Mouse (Mus musculus) thymus, adult 2 months (tissue): ENCODE data around the gene Arl6ip4. TPM values are rescaled to one million over a fixed set of nuclear protein-coding genes. Genes with fewer than 3 reads are reported as not detected.

Experiments
- DNase-seq: peaks from one replicate; pipeline ENCODE4 v3.0.0; 2021
- H3K27ac ChIP-seq: fragments of 200-500 bp; 2 replicates; pipeline ENCODE4 v1.5.1; 2012; ENCODE audit warnings: low read length, control low read depth; ENCODE audit not compliant: control insufficient read depth, insufficient read depth
- H3K27me3 ChIP-seq: fragments of 200-500 bp; 2 replicates; pipeline ENCODE4 v1.6.1; 2012; ENCODE audit warnings: mild to moderate bottlenecking, low read length, moderate library complexity, mixed read lengths; ENCODE audit not compliant: control insufficient read depth, insufficient read depth
- H3K36me3 ChIP-seq: fragments of 200-500 bp; 2 replicates; pipeline ENCODE4 v1.6.1; 2012; ENCODE audit warnings: mild to moderate bottlenecking, low read length, moderate library complexity; ENCODE audit not compliant: control insufficient read depth, insufficient read depth
- H3K4me1 ChIP-seq: fragments of 200-500 bp; replicated peaks from 2 replicates; pipeline ENCODE4 v1.6.1; 2012; ENCODE audit warnings: low read length; ENCODE audit not compliant: control insufficient read depth, insufficient read depth
- H3K4me3 ChIP-seq: fragments of 200-500 bp; 2 replicates; pipeline ENCODE4 v1.5.1; 2012; ENCODE audit warnings: mild to moderate bottlenecking, low read length, control low read depth, moderate library complexity; ENCODE audit not compliant: control insufficient read depth, insufficient read depth
- CTCF ChIP-seq: fragments of 200-500 bp; IDR thresholded peaks from 2 replicates; pipeline ENCODE4 v1.5.1; 2012; ENCODE audit warnings: mild to moderate bottlenecking, control low read depth, low read length, moderate library complexity, borderline replicate concordance; ENCODE audit not compliant: control insufficient read depth, poor library complexity, insufficient read depth; ENCODE audit errors: extremely low read depth
- POLR2A ChIP-seq: fragments of 200-500 bp; IDR thresholded peaks from 2 replicates; pipeline ENCODE4 v1.6.1; 2012; ENCODE audit warnings: mild to moderate bottlenecking, low read length, control low read depth, moderate library complexity; ENCODE audit not compliant: control insufficient read depth, poor library complexity, insufficient read depth; ENCODE audit errors: extremely low read depth
- WGBS: fragments of 180-500 bp; shearing (Covaris S2); methylation state at CpG from one replicate; pipeline ENCODE4 v1.1.7; 2018; 5-methylcytosine and 5-hydroxymethylcytosine counted together
- polyA plus RNA-seq: library from polyadenylated mRNA; depleted of rRNA; stranded (reverse); fragments of >200 nt; gene quantifications from 2 replicates; pipeline ENCODE4 v1.2.3, GENCODE M21; 2012

The Arl6ip4 gene
- polyA plus RNA-seq, 1 experiment, result 50.8 TPM

GRCm38 (mm10) chr5:124077241-124077640, 38.6 kb upstream of the Arl6ip4 start:
- Histone ChIP-seq H3K27me3 (no peaks in the 10 kb centered on the region), H3K4me3 (peak overlapping the region; percentile 19), H3K4me1 (peaks cover 89% of the 10 kb centered on the region), H3K36me3 (peaks cover 10% of the 10 kb centered on the region), H3K27ac (peak overlapping the region; percentile 99)
- TF ChIP-seq POLR2A (no peak), CTCF (no peak)
- 23% methylated on average over 13 of the region's 13 CpGs for WGBS
- peak; percentile 36 for DNase-seq

- H3K4me1 ChIP-seq, result peaks cover 96% of the 10 kb centered on the region
These were observed 37.9 kb upstream of the Arl6ip4 start for GRCm38 (mm10) chr5:124077856-124078460.

DNA sequence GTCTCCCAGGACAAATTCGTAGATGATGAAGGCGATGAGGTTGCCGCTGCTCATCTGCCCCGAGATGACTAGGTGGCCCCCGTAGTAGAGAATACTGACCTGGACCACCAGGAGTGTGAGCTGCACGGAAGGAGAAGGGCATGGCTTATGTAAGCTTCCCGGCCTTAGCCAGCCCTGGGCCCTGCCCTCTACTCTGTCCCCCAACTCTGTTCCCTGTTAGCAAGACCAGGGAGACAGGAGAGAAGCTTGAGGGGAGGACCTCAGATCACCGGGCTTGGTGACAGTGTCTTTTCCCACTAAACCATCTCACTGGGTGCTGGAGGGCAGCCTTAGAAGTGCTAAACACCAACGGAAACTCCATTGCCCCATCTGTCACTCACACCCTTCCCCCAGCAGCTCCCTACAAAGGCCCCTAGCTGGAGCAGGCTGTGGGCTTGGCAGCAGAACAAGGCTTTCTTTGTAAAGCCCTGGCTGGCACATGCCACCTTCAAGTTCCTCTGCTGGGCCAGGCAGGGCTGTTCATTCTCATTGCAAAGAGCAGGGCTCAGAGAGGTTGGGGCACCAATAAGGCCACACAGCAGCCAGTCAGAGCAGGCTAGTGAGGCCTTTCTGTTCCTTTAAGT, 37.0 kb upstream of the Arl6ip4 start:
- Histone ChIP-seq H3K27me3 (no peaks in the 10 kb centered on the region), H3K36me3 (no peaks in the 10 kb centered on the region), H3K4me3 (peak overlapping the region; percentile 42), H3K27ac (peak overlapping the region; percentile 99), H3K4me1 (peaks cover 94% of the 10 kb centered on the region)
- DNase-seq, result peak; percentile 62
- TF ChIP-seq CTCF, result no peak
- peak; percentile 60; the same call in 1 of the 2 replicates for TF ChIP-seq POLR2A
- 31% methylated on average over 9 of the region's 9 CpGs for whole genome bisulfite sequencing

More at GRCm38 (mm10) chr5:124077856-124078460, 37.9 kb upstream of the Arl6ip4 start:
- TF ChIP-seq CTCF (no peak), POLR2A (peak; percentile 15; the same call in 1 of the 2 replicates)
- no peaks in the 10 kb centered on the region for H3K27me3 ChIP-seq
- H3K36me3 ChIP-seq, result peaks cover 3% of the 10 kb centered on the region; the same call in 1 of the 2 replicates
- peak overlapping the region; percentile 99 for H3K27ac ChIP-seq
- H3K4me3 ChIP-seq, result peak overlapping the region; percentile 42
- WGBS, result 25% methylated on average over 6 of the region's 6 CpGs
- DNase-seq, result peak; percentile 45

GRCm38 (mm10) chr5:124079880-124080279, 36.0 kb upstream of the Arl6ip4 start:
- H3K4me1 ChIP-seq, result peaks cover 95% of the 10 kb centered on the region
- TF ChIP-seq CTCF, result no peak
- peak; percentile 47; the same call in 1 of the 2 replicates for TF ChIP-seq POLR2A
- H3K4me3 ChIP-seq, result peak overlapping the region; percentile 42
- H3K27me3 ChIP-seq, result no peaks in the 10 kb centered on the region
- H3K36me3 ChIP-seq, result no peaks in the 10 kb centered on the region
- H3K27ac ChIP-seq, result peak overlapping the region; percentile 99
- DNase-seq, result peak; percentile 68
- WGBS, result 9% methylated on average over 17 of the region's 17 CpGs

- 94% methylated on average over 10 of the region's 10 CpGs for WGBS
- Histone ChIP-seq H3K4me3 (no peak overlapping the region), H3K36me3 (no peaks in the 10 kb centered on the region), H3K27ac (no peak overlapping the region), H3K27me3 (no peaks in the 10 kb centered on the region), H3K4me1 (peaks cover 70% of the 10 kb centered on the region)
- TF ChIP-seq CTCF (peak; percentile 18; the same call in 1 of the 2 replicates), POLR2A (no peak)
- no peak for DNase-seq
These were observed 33.4 kb upstream of the Arl6ip4 start for GRCm38 (mm10) chr5:124082447-124082846.

DNA sequence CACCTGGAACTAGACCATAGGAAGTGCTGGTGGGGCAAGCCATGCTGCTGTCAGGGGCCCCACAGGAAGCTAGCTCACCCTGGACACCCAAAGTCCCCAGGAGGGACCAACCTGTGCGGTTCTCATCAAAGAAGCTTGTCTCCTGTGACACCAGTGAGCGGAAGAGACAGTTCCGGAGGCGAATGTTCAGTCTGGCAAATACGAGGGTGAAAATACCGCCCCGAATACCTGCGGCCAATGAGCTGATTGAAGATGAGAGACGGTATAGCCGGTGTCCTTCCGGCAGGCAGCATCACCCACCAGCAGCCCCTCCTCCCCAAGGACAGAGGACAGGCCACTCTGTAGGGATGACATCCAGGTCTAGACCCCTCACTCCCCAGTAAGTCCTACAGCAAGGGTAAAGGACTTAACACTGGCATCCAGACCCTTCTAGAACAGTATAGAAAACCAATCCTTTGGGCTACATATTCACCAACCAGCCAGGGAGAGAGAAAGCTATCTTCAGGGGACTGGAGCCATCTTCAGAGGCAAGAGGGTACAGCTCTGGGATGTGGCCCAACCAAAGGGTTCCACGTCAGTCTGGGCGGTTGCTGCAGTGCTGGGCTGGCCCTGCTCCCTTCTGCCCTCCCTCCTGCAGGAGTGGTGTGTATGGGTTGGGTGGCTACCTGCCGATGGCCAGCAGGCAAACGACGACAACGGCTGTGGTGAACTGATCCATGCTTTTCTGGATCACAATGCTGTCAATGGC, 32.8 kb upstream of the Arl6ip4 start:
- no peak overlapping the region for H3K4me3 ChIP-seq
- no peak for DNase-seq
- no peaks in the 10 kb centered on the region for H3K36me3 ChIP-seq
- no peaks in the 10 kb centered on the region for H3K27me3 ChIP-seq
- WGBS, result 78% methylated on average over 17 of the region's 17 CpGs
- TF ChIP-seq CTCF (no peak), POLR2A (no peak)
- peaks cover 63% of the 10 kb centered on the region for H3K4me1 ChIP-seq
- no peak overlapping the region for H3K27ac ChIP-seq
